Mouse (Mus musculus) testis, adult 2 months (tissue): Measurements from ENCODE around the gene Hist2h2aa1. TPM values are rescaled to one million over a fixed set of nuclear protein-coding genes. Genes with fewer than 3 reads are reported as not detected.
A peak's percentile ranks its signal among the peaks of the same experiment; 100 is the strongest.
"Not testable (repeated sequence)": the region's sequence is repeated elsewhere in the genome, so short reads cannot be mapped to it uniquely, and the experiment has no call there.

Experiments used
- H3K27ac ChIP-seq: fragments of 200-500 bp; 2 replicates; pipeline ENCODE4 v1.5.1; 2012; ENCODE audit warnings: low read depth, low read length; ENCODE audit not compliant: control insufficient read depth, insufficient read depth
- H3K27me3 ChIP-seq: fragments of 200-500 bp; 2 replicates; pipeline ENCODE4 v1.6.1; 2012; ENCODE audit warnings: mild to moderate bottlenecking, low read length, moderate library complexity; ENCODE audit not compliant: control insufficient read depth, insufficient read depth
- H3K36me3 ChIP-seq: fragments of 200-500 bp; 2 replicates; pipeline ENCODE4 v1.6.1; 2012; ENCODE audit warnings: mild to moderate bottlenecking, low read length; ENCODE audit not compliant: control insufficient read depth, insufficient read depth
- H3K4me1 ChIP-seq: fragments of 200-500 bp; 2 replicates; pipeline ENCODE4 v1.6.1; 2012; ENCODE audit warnings: low read length; ENCODE audit not compliant: control insufficient read depth, insufficient read depth
- H3K4me3 ChIP-seq: fragments of 200-500 bp; 2 replicates; pipeline ENCODE4 v1.5.1; 2012; ENCODE audit warnings: low read depth, mild to moderate bottlenecking, low read length, moderate library complexity, mixed read lengths; ENCODE audit not compliant: control insufficient read depth
- CTCF ChIP-seq: fragments of 200-500 bp; IDR thresholded peaks from 2 replicates; pipeline ENCODE4 v1.5.1; 2012; ENCODE audit warnings: low read depth, mild to moderate bottlenecking, inconsistent platforms, low read length, moderate library complexity; ENCODE audit not compliant: control insufficient read depth, insufficient read depth, insufficient replicate concordance
- POLR2A ChIP-seq: fragments of 200-500 bp; IDR thresholded peaks from 2 replicates; pipeline ENCODE4 v1.6.1; 2012; ENCODE audit warnings: low read depth, mild to moderate bottlenecking, inconsistent platforms, low read length, moderate library complexity; ENCODE audit not compliant: control insufficient read depth
- polyA plus RNA-seq: library from polyadenylated mRNA; depleted of rRNA; stranded (reverse); fragments of >200 nt; gene quantifications from 2 replicates; pipeline ENCODE4 v1.2.3, GENCODE M21; 2012

Hist2h2aa1 gene
- polyA plus RNA-seq, 1 experiment: 1,076 TPM

- Histone ChIP-seq H3K4me3 (no peak overlapping the region), H3K36me3 (no peaks in the 10 kb centered on the region)
These were observed 13.6 kb upstream of the Hist2h2aa1 start for GRCm38 (mm10) chr3:96231758-96232120.

GRCm38 (mm10) chr3:96234914-96235313 lies 10.4 kb upstream of the Hist2h2aa1 start:
- Histone ChIP-seq H3K36me3 (no peaks in the 10 kb centered on the region), H3K4me3 (no peak overlapping the region), H3K4me1 (peaks cover 3% of the 10 kb centered on the region; the same call in 1 of the 2 replicates), H3K27me3 (no peaks in the 10 kb centered on the region), H3K27ac (no peak overlapping the region)
- TF ChIP-seq CTCF (no peak), POLR2A (no peak)

More at GRCm38 (mm10) chr3:96231758-96232120, 13.6 kb upstream of the Hist2h2aa1 start:
- no peak overlapping the region; the same call in 1 of the 2 replicates for H3K27ac ChIP-seq
- no peak for TF ChIP-seq POLR2A
- no peak for TF ChIP-seq CTCF
- no peaks in the 10 kb centered on the region for H3K27me3 ChIP-seq
- H3K4me1 ChIP-seq: no peaks in the 10 kb centered on the region

- peaks cover 4% of the 10 kb centered on the region; the same call in 1 of the 2 replicates for H3K4me1 ChIP-seq
- no peak overlapping the region for H3K27ac ChIP-seq
- no peak for TF ChIP-seq POLR2A
- no peak for TF ChIP-seq CTCF
- H3K4me3 ChIP-seq: no peak overlapping the region
- H3K27me3 ChIP-seq: no peaks in the 10 kb centered on the region
- no peaks in the 10 kb centered on the region for H3K36me3 ChIP-seq
These were observed 9.5 kb upstream of the Hist2h2aa1 start for GRCm38 (mm10) chr3:96235836-96236235.

GRCm38 (mm10) chr3:96236834-96237334 lies 8.4 kb upstream of the Hist2h2aa1 start:
- peak overlapping the region; percentile 85 for H3K4me3 ChIP-seq
- no peaks in the 10 kb centered on the region for H3K36me3 ChIP-seq
- no peaks in the 10 kb centered on the region for H3K27me3 ChIP-seq
- H3K27ac ChIP-seq: no peak overlapping the region
- TF ChIP-seq CTCF (no peak), POLR2A (no peak)
- peaks cover 5% of the 10 kb centered on the region; the same call in 1 of the 2 replicates for H3K4me1 ChIP-seq

GRCm38 (mm10) chr3:96237335-96237903 lies 7.9 kb upstream of the Hist2h2aa1 start:
- Histone ChIP-seq H3K27ac (no peak overlapping the region), H3K36me3 (no peaks in the 10 kb centered on the region), H3K4me1 (peaks cover 5% of the 10 kb centered on the region; the same call in 1 of the 2 replicates), H3K27me3 (no peaks in the 10 kb centered on the region), H3K4me3 (peak overlapping the region; percentile 85)
- no peak for TF ChIP-seq CTCF
- no peak for TF ChIP-seq POLR2A

GRCm38 (mm10) chr3:96237904-96238511 lies 7.3 kb upstream of the Hist2h2aa1 start:
- Histone ChIP-seq H3K27ac (peak overlapping the region; percentile 71), H3K4me1 (peaks cover 5% of the 10 kb centered on the region; the same call in 1 of the 2 replicates), H3K27me3 (no peaks in the 10 kb centered on the region), H3K4me3 (peak overlapping the region; percentile 85), H3K36me3 (no peaks in the 10 kb centered on the region)
- TF ChIP-seq CTCF: no peak
- no peak for TF ChIP-seq POLR2A

- not testable (repeated sequence) for H3K36me3 ChIP-seq, H3K27me3 ChIP-seq, H3K4me1 ChIP-seq
- Histone ChIP-seq H3K27ac (peak within 1 kb of the TSS; percentile 76), H3K4me3 (peak within 1 kb of the TSS; percentile 85)
These were observed 6.1 kb upstream of the Hist2h2aa1 start, which contains the start of gene Hist2h3c2 for GRCm38 (mm10) chr3:96238954-96239793. Gene Hist2h3c2 (minus strand): TSS chr3:96239127.
